Mouse (Mus musculus): ENCODE data around the gene Dync2h1. TPM values are rescaled to one million over a fixed set of nuclear protein-coding genes. Genes with fewer than 3 reads are reported as not detected.
"Not testable (repeated sequence)": the region's sequence is repeated elsewhere in the genome, so short reads cannot be mapped to it uniquely, and the experiment has no call there.

Gene Dync2h1
- total RNA-seq, 2 experiments from 2014 or later = 2.1 to 3.1 TPM

GRCm38 (mm10) chr9:7041231-7041630 is 143.0 kb downstream of the Dync2h1 start:
- no peak for ATAC-seq (replicated peaks; ENCODE audit: low FRiP score, poor library complexity, severe bottlenecking)

- ATAC-seq (replicated peaks; ENCODE audit: low FRiP score, poor library complexity, severe bottlenecking) = no peak
Observed at GRCm38 (mm10) chr9:7032553-7032952, 151.7 kb downstream of the Dync2h1 start.

GRCm38 (mm10) chr9:7015600-7015999 is 168.6 kb downstream of the Dync2h1 start:
- ATAC-seq (replicated peaks; ENCODE audit: low FRiP score, poor library complexity, severe bottlenecking) = no peak

GRCm38 (mm10) chr9:7014733-7015132 is 169.5 kb downstream of the Dync2h1 start:
- ATAC-seq (replicated peaks; ENCODE audit: low FRiP score, poor library complexity, severe bottlenecking) = no peak

GRCm38 (mm10) chr9:7009785-7010184 is 174.5 kb downstream of the Dync2h1 start:
- ATAC-seq (replicated peaks; ENCODE audit: low FRiP score, poor library complexity, severe bottlenecking) = no peak

GRCm38 (mm10) chr9:6994865-6995264 is 189.4 kb downstream of the Dync2h1 start:
- ATAC-seq (replicated peaks; ENCODE audit: low FRiP score, poor library complexity, severe bottlenecking) = no peak

GRCm38 (mm10) chr9:6994275-6994674 is 190.0 kb downstream of the Dync2h1 start:
- ATAC-seq (replicated peaks; ENCODE audit: low FRiP score, poor library complexity, severe bottlenecking) = no peak

- no peak for ATAC-seq (replicated peaks; ENCODE audit: low FRiP score, poor library complexity, severe bottlenecking)
Observed at GRCm38 (mm10) chr9:6988893-6989685, 195.2 kb downstream of the Dync2h1 start.

- ATAC-seq (replicated peaks; ENCODE audit: low FRiP score, poor library complexity, severe bottlenecking) = no peak
Observed at GRCm38 (mm10) chr9:6986161-6986560, 198.1 kb downstream of the Dync2h1 start.

- no peak for ATAC-seq (replicated peaks; ENCODE audit: low FRiP score, poor library complexity, severe bottlenecking)
Observed at GRCm38 (mm10) chr9:6969171-6969570, 215.1 kb downstream of the Dync2h1 start.

GRCm38 (mm10) chr9:6965006-6965405 is 219.2 kb downstream of the Dync2h1 start:
- no peak for ATAC-seq (replicated peaks; ENCODE audit: low FRiP score, poor library complexity, severe bottlenecking)

GRCm38 (mm10) chr9:6958311-6958710 is 225.9 kb downstream of the Dync2h1 start:
- no peak for ATAC-seq (replicated peaks; ENCODE audit: low FRiP score, poor library complexity, severe bottlenecking)

- ATAC-seq (replicated peaks; ENCODE audit: low FRiP score, poor library complexity, severe bottlenecking) = no peak
Observed at GRCm38 (mm10) chr9:6927399-6928035, 256.7 kb downstream of the Dync2h1 start.

- no peak for ATAC-seq (replicated peaks; ENCODE audit: low FRiP score, poor library complexity, severe bottlenecking)
Observed at GRCm38 (mm10) chr9:6913471-6913870, 270.8 kb downstream of the Dync2h1 start.

- not testable (repeated sequence) for ATAC-seq (replicated peaks; ENCODE audit: low FRiP score, poor library complexity, severe bottlenecking)
Observed at GRCm38 (mm10) chr9:6910537-6910936, 273.7 kb downstream of the Dync2h1 start.

GRCm38 (mm10) chr9:6901620-6902019 is 282.6 kb downstream of the Dync2h1 start:
- ATAC-seq (replicated peaks; ENCODE audit: low FRiP score, poor library complexity, severe bottlenecking) = no peak

- no peak for ATAC-seq (replicated peaks; ENCODE audit: low FRiP score, poor library complexity, severe bottlenecking)
Observed at GRCm38 (mm10) chr9:6891331-6891730, 292.9 kb downstream of the Dync2h1 start.

- no peak for ATAC-seq (replicated peaks; ENCODE audit: low FRiP score, poor library complexity, severe bottlenecking)
Observed at GRCm38 (mm10) chr9:6881187-6881984, 302.9 kb downstream of the Dync2h1 start.
